Mouse (Mus musculus): ENCODE measurements around the gene Paqr3. TPM values are rescaled to one million over a fixed set of nuclear protein-coding genes. Genes with fewer than 3 reads are reported as not detected.

The Paqr3 gene
- polyA plus RNA-seq, 1 experiment = 13.5 TPM

Other genes starting within 250 kb of the Paqr3 start
- 7.5 and 7.6 TPM in 2 replicates for gene Bmp2k, start 113.9 kb downstream of the Paqr3 start, polyA plus RNA-seq (2012; rRNA removed)